Mouse (Mus musculus): ENCODE measurements at regions not wholly inside any gene's neighbourhood (a gene's known extent, or its start where the extent isn't known, plus 50 kb on each side); places are given as distances from the start of the nearest gene placed in this dataset.

DNA sequence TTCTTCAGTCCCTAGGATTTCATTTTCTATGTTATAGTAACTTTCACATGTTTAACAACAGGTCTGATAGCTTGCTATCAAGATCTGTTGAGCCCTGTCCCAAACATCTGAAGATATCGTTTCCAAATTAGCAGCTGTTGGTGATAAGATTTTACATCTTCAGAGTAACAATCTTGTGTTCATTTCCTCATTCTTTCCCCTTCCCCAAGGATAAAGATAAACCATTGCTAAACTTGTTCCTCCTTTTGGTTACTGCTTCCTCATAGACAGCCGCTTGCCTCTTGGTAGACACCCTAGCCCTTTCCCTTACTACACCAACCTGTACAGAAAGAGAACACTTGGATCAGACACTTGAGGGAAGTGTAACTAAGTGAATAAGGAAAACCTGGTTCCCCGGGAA, 58.6 kb downstream of the Kcnrg start:
- no peak for DNase-seq (ENCODE audit: extremely low spot score, low read depth, low spot score)

DNA sequence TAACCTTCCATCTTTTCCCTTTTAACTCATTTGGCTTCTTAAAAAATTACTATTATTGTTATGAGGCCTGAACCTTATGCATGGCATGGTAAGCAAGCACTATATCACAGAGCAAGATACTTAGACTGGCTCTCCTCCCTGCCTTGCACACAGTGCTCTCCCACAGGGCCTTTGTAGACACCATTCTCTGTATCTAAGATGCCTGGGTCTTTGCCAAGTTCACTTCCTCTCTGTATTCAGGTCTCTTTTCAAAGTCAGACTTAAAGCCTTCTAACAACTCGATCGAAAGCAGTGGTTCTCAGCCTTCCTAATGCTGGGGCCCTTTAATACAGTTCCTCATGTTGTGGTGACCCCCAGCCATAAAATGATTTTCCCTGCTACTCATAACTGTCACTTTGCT, 65.9 kb downstream of the Kcnrg start:
- DNase-seq (ENCODE audit: extremely low spot score, low read depth, low spot score) = no peak

- no peak for DNase-seq (ENCODE audit: extremely low spot score, low read depth, low spot score)
Observed at GRCm38 (mm10) chr14:61678107-61678506, 70.8 kb downstream of the Kcnrg start.

DNA sequence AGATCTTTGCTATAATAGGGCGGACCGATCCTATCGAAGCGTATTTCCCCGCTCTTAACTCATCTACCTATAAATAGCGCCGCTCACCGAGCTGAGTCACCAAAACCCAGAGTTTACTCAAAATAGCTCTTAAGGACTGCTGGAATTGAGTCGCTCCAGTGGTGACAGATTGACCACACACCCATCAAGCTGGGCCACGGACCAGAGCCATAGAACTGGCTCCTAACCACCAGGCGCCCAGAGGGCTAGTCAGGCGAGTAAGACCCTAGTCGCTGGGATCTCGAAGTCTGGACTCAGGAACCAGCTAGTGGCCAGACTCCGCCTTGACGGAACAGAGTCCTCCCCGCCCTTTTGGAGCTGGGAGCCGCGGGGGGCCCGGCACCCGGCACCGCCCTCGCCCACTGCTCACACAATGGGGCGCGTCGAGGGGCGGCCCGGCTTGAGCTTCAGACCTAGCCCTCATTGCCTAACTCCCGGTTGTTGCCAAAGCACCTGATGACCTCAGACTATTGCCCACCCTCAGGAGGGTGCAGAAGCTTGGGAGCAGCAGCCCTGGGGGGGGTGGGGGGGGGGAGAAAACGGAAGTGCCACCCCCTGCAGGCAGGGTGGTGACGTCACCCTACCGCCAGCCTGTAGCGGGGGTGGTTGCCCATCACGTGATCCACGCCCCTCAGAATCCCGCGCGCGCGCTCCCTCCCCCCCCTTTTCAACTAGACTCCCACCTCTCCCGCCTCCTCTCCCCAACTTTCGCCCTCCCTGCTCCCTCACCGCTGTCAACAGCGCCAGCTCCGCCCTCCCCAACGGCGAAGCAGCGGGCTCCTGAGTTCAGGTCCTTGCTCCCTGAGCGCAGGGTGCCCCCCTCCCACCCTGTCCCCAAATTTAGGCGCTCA, 73.8 kb downstream of the Kcnrg start:
- DNase-seq (ENCODE audit: extremely low spot score, low read depth, low spot score) = no peak

- DNase-seq (ENCODE audit: extremely low spot score, low read depth, low spot score) = no peak
Observed at GRCm38 (mm10) chr14:61681708-61682701, 74.7 kb downstream of the Kcnrg start.

GRCm38 (mm10) chr14:61682721-61683355, 75.6 kb downstream of the Kcnrg start:
- DNase-seq (ENCODE audit: extremely low spot score, low read depth, low spot score) = no peak

DNA sequence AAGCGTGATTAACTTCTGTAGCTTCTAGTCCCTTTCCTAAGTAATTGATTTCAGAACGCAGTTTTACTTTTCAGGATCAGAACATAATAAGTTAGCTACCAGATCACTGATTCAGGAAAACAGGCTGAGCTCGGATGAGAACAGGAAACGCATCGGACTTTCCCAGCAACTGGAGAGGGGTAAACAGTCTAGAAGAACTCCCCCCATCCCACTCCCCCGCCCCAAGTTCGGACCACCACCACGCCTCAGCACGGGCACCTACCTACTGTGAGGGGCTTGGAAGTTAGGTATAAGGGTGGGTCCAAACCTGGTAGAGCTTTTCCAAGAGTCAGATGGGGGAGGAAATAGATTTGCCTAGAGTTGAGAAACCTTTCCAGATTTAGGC, 76.1 kb downstream of the Kcnrg start:
- DNase-seq (ENCODE audit: extremely low spot score, low read depth, low spot score) = no peak

- no peak for DNase-seq (ENCODE audit: extremely low spot score, low read depth, low spot score)
Observed at GRCm38 (mm10) chr14:61683791-61684411, 76.6 kb downstream of the Kcnrg start.

- no peak for DNase-seq (ENCODE audit: extremely low spot score, low read depth, low spot score)
Observed at GRCm38 (mm10) chr14:61684473-61685230, 77.4 kb downstream of the Kcnrg start.

DNA sequence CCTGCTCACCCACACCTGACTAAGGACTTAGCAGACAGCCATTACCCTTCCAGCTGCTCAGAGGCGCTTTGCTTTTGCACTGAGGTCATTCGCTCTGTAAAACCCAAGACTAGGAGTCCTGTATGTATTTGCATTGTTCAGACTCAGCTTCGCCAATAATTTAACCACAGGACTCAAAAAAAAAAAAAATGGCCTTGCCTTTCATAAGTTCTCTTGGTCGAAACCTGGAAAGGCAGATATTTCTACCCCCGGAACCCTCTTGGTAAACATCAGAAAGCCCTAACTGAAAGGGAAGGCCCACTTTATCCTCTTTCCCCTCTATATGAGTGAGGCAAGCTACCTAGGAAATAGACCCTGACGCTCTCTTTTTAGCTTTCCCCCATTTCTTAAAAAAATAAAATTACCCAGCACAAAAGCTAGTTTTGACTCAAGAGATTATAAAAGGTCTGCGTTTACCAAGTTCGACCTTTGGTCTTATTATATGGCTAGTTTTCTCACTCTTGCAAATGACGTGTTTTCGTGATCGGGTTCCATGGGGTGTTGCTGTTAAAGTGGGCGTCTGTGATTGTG, 78.1 kb downstream of the Kcnrg start:
- no peak for DNase-seq (ENCODE audit: extremely low spot score, low read depth, low spot score)

DNA sequence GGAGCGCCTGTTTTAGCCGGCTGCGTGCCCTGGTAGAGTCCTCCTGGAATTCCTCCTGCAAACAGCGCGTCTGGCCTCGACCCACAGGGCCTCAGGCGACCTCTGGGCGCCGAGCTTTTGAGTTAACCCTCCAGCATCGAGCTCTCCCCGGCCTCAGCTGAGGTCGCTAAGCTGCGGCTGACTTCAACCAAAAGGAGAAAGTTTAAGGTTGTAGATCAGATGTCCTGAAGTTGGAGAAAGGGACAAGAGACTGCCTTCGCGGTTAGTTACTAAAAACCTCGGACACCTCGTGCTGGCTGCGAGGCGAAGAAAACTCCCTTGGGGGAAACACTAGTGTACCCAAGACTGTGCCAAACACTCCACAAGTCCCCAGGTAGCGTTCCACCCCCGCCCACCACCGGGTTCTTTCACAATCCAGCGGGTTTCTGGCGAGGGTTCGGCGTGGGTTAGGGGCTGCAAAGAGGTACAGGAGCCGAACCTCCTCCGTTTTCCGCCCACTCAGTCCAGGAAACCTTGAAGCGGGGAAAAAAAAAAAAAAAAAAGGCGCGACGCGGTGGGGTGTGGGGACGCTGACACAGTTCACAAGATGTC, 78.9 kb downstream of the Kcnrg start:
- DNase-seq (ENCODE audit: extremely low spot score, low read depth, low spot score) = no peak

DNA sequence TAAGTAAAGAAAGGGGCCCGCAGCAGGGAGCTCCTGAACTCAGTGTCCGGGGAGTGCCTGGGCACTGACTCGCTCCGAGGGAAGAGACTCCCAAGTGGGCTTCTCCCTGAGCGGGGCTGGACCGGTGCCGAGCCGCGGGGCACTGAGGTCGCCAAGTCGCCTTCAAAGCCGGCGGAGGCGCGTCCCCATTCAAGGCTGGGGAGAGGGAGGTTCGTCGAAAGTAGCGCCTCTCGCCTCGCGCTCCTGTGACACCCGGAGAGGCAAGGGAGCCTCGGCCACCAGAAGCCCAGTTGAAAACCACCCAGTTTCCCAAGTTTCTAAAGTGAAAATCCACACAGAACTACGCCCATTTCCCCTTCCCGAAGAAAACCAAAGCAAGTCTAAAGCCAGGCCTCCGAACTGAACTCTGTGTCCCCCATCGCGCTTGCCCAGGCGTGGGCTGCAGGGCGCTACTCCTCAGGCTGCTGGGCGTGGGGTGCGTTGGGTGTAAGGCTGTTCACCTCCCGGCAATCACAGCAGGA, 79.6 kb downstream of the Kcnrg start:
- no peak for DNase-seq (ENCODE audit: extremely low spot score, low read depth, low spot score)

GRCm38 (mm10) chr14:61687346-61688012, 80.2 kb downstream of the Kcnrg start:
- DNase-seq (ENCODE audit: extremely low spot score, low read depth, low spot score) = no peak

GRCm38 (mm10) chr14:61688013-61688520, 80.8 kb downstream of the Kcnrg start:
- DNase-seq (ENCODE audit: extremely low spot score, low read depth, low spot score) = no peak

GRCm38 (mm10) chr14:61688666-61689065, 81.4 kb downstream of the Kcnrg start:
- no peak for DNase-seq (ENCODE audit: extremely low spot score, low read depth, low spot score)

- DNase-seq (ENCODE audit: extremely low spot score, low read depth, low spot score) = no peak
Observed at GRCm38 (mm10) chr14:61689281-61689680, 82.0 kb downstream of the Kcnrg start.

- DNase-seq (ENCODE audit: extremely low spot score, low read depth, low spot score) = no peak
Observed at GRCm38 (mm10) chr14:61689776-61690175, 82.5 kb downstream of the Kcnrg start.

DNA sequence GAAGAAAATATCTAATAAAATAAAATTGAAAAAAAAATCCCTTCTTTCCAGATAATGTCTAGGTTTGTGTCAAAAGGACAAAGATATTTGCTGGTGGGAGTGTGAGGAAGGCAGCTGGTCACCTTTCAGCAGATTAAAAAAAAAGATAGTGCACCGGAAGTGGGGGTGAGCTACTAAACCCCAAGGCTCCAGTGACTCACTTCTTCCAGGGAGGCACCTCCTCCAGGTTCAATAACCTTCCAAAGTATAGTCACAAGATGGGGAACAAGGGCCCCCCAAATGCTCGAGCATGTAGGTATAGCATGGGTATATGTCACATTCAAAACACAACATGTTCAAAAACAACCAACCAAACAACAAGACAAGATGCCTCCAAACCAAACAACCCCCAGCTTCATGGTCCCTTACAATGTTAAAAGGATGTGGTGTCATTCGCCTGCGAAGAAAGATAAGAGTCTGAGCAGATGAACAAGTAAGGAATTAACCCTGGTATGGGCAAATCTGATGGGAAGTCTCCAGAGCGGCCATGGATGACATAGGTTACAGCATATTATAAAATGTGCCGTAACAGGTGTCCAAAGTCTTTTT, 84.6 kb downstream of the Kcnrg start:
- DNase-seq (ENCODE audit: extremely low spot score, low read depth, low spot score) = no peak

All from hindlimb bud, embryonic 11.5 days (tissue).